Mouse (Mus musculus) intestine, embryonic 16.5 days (tissue): Measurements from ENCODE around the gene Zfp72. TPM values are rescaled to one million over a fixed set of nuclear protein-coding genes. Genes with fewer than 3 reads are reported as not detected.

Experiments used
- ATAC-seq: fragments of 200-750 bp; cut with Nextera tagmentation; 2 replicates; pipeline ENCODE4 v1.8.0; 2017; ENCODE audit warnings: moderate TSS enrichment, moderate library complexity
- H3K27ac ChIP-seq: fragments of 300-500 bp; sonication (generic); 2 replicates; pipeline ENCODE4 v1.5.1; 2014; ENCODE audit warnings: mild to moderate bottlenecking, low read length
- H3K27me3 ChIP-seq: fragments of 300-500 bp; sonication (generic); replicated peaks from 2 replicates; pipeline ENCODE4 v1.6.1; 2014; ENCODE audit warnings: low read length, control low read depth, mixed read lengths; ENCODE audit not compliant: control insufficient read depth, insufficient read depth
- H3K36me3 ChIP-seq: fragments of 300-500 bp; sonication (generic); 2 replicates; pipeline ENCODE4 v1.6.1; 2014; ENCODE audit warnings: low read length, control low read depth; ENCODE audit not compliant: control insufficient read depth, insufficient read depth
- H3K4me1 ChIP-seq: fragments of 300-500 bp; sonication (generic); 2 replicates; pipeline ENCODE4 v1.6.1; 2014; ENCODE audit warnings: low read length, control low read depth, mixed read lengths; ENCODE audit not compliant: control insufficient read depth, insufficient read depth
- H3K4me2 ChIP-seq: fragments of 300-500 bp; sonication (generic); 2 replicates; pipeline ENCODE4 v1.6.1; 2014; ENCODE audit warnings: low read depth, low read length, control low read depth
- H3K4me3 ChIP-seq: fragments of 300-500 bp; sonication (generic); 2 replicates; pipeline ENCODE4 v1.5.1; 2014; ENCODE audit warnings: mild to moderate bottlenecking, low read length
- H3K9ac ChIP-seq: fragments of 300-500 bp; sonication (generic); 2 replicates; pipeline ENCODE4 v1.6.1; 2014; ENCODE audit warnings: low read depth, low read length
- H3K9me3 ChIP-seq: fragments of 300-500 bp; sonication (generic); 2 replicates; pipeline ENCODE4 v1.6.1; 2016; ENCODE audit warnings: low read length, control low read depth; ENCODE audit not compliant: control insufficient read depth
- WGBS: fragments of 180-500 bp; shearing (Covaris S2); extraction: QIAGEN DNeasy Blood & Tissue Kit; methylation state at CpG from one replicate; pipeline ENCODE4 v1.1.7; 2014; 5-methylcytosine and 5-hydroxymethylcytosine counted together
- microRNA counts: library from miRNA; unstranded; fragments of <30 nt; microRNA quantifications from one replicate; lab custom pipeline; 2016
- microRNA-seq: library from miRNA; unstranded; fragments of <30 nt; microRNA quantifications from one replicate; pipeline ENCODE4, GENCODE M21; 2016
- polyA plus RNA-seq: library from polyadenylated mRNA; unstranded; fragments of >200 nt; fragmentation: Nextera tagmentation; extraction: Ambion mirVana; gene quantifications from 2 replicates; pipeline ENCODE4 v1.2.1, GENCODE M21; 2015

Gene Zfp72
- polyA plus RNA-seq, 1 experiment from 2014 or later = 3.6 TPM

GRCm38 (mm10) chr13:74362218-74362617 is 28.4 kb downstream of the Zfp72 start:
- H3K4me2 ChIP-seq = no peak overlapping the region
- no peak overlapping the region for H3K9ac ChIP-seq
- H3K4me1 ChIP-seq = no peaks in the 10 kb centered on the region
- H3K9me3 ChIP-seq = no peaks in the 10 kb centered on the region
- peaks cover 20% of the 10 kb centered on the region for H3K36me3 ChIP-seq
- 68% methylated on average over 2 of the region's 2 CpGs for WGBS
- no peaks in the 10 kb centered on the region for H3K27me3 ChIP-seq
- H3K4me3 ChIP-seq = no peak overlapping the region
- no peak for ATAC-seq
- no peak overlapping the region for H3K27ac ChIP-seq

- H3K27ac ChIP-seq = no peak overlapping the region
- no peaks in the 10 kb centered on the region for H3K27me3 ChIP-seq
- no peak overlapping the region for H3K4me2 ChIP-seq
- ATAC-seq = no peak
- H3K9ac ChIP-seq = no peak overlapping the region
- H3K36me3 ChIP-seq = peaks cover 23% of the 10 kb centered on the region
- WGBS = 98% methylated on average over 13 of the region's 13 CpGs
- no peaks in the 10 kb centered on the region for H3K4me1 ChIP-seq
- no peak overlapping the region for H3K4me3 ChIP-seq
- no peaks in the 10 kb centered on the region for H3K9me3 ChIP-seq
Measured at GRCm38 (mm10) chr13:74356491-74356890, 34.1 kb downstream of the Zfp72 start.

- peak; percentile 57 for ATAC-seq
- H3K4me1 ChIP-seq = peaks cover 9% of the 10 kb centered on the region; the same call in 1 of the 2 replicates
- 1% methylated on average over 15 of the region's 15 CpGs for WGBS
- no peaks in the 10 kb centered on the region for H3K9me3 ChIP-seq
- H3K9ac ChIP-seq = peak overlapping the region; percentile 73
- H3K4me2 ChIP-seq = peak overlapping the region; percentile 42
- peak overlapping the region; percentile 55 for H3K4me3 ChIP-seq
- 0 out of 2 replicates have a peak, but pooled peaks cover 2% of the 10 kb centered on the region for H3K36me3 ChIP-seq
- H3K27me3 ChIP-seq = no peaks in the 10 kb centered on the region
- peak overlapping the region; percentile 59 for H3K27ac ChIP-seq
Measured at GRCm38 (mm10) chr13:74350435-74350906, 40.2 kb downstream of the Zfp72 start.

- peak within 1 kb of the TSS; percentile 55 for H3K4me2 ChIP-seq
- ATAC-seq = peak; percentile 98
- no peaks in the 10 kb centered on the region for H3K27me3 ChIP-seq
- H3K36me3 ChIP-seq = 0 out of 2 replicates have a peak, but pooled peaks cover 2% of the 10 kb centered on the region
- WGBS = under 1% methylated on average over 57 of the region's 57 CpGs
- H3K4me1 ChIP-seq = peaks cover 9% of the 10 kb centered on the region; the same call in 1 of the 2 replicates
- H3K9ac ChIP-seq = peak within 1 kb of the TSS; percentile 73
- H3K9me3 ChIP-seq = no peaks in the 10 kb centered on the region
- peak within 1 kb of the TSS; percentile 55 for H3K4me3 ChIP-seq
- H3K27ac ChIP-seq = peak within 1 kb of the TSS; percentile 59
Measured at GRCm38 (mm10) chr13:74349566-74350434, 40.8 kb downstream of the Zfp72 start, which contains the start of the genes Sdha and Ccdc127. Gene Sdha (minus strand): TSS chr13:74350280. Gene Ccdc127 (plus strand): TSS chr13:74350309.

GRCm38 (mm10) chr13:74341036-74341435 is 49.6 kb downstream of the Zfp72 start:
- 52% methylated on average over 3 of the region's 3 CpGs for WGBS
- Histone ChIP-seq H3K9ac (no peak overlapping the region), H3K36me3 (peaks cover 10% of the 10 kb centered on the region; the same call in 1 of the 2 replicates), H3K27ac (no peak overlapping the region), H3K4me1 (no peaks in the 10 kb centered on the region), H3K4me2 (no peak overlapping the region), H3K4me3 (no peak overlapping the region), H3K27me3 (no peaks in the 10 kb centered on the region), H3K9me3 (no peaks in the 10 kb centered on the region)
- ATAC-seq = peak; percentile 48; the same call in 1 of the 2 replicates

- no peaks in the 10 kb centered on the region for H3K4me1 ChIP-seq
- no peaks in the 10 kb centered on the region for H3K27me3 ChIP-seq
- H3K4me2 ChIP-seq = no peak overlapping the region
- H3K9me3 ChIP-seq = no peaks in the 10 kb centered on the region
- ATAC-seq = no peak
- no peak overlapping the region for H3K9ac ChIP-seq
- H3K4me3 ChIP-seq = no peak overlapping the region
- H3K36me3 ChIP-seq = peaks cover 18% of the 10 kb centered on the region
- no peak overlapping the region for H3K27ac ChIP-seq
Measured at GRCm38 (mm10) chr13:74329321-74329720, 61.3 kb downstream of the Zfp72 start.

MicroRNAs encoded within 50 kb of the gene (microRNA counts, 519-probe panel; counts per million panel counts)
- 35.7 counts per million for microRNA mmu-miR-692 (lab: Ali Mortazavi, UCI)

Small RNA genes lying within 50 kb of the gene (microRNA-seq; reads per million reads assigned to microRNA genes)
- not detected for gene Mir692-3

Other genes starting within 250 kb of the Zfp72 start
- 58.8 and 66.4 TPM in 2 replicates for gene Exoc3, start 182.1 kb downstream of the Zfp72 start, polyA plus RNA-seq
- gene Ahrr, start 98.5 kb downstream of the Zfp72 start, polyA plus RNA-seq = 0.43 and 0.54 TPM in 2 replicates
- 203 and 214 TPM in 2 replicates for gene Pdcd6, start 73.3 kb downstream of the Zfp72 start, polyA plus RNA-seq
- 404 and 405 TPM in 2 replicates for gene Sdha, start 40.6 kb downstream of the Zfp72 start, polyA plus RNA-seq
- gene Ccdc127, start 40.5 kb downstream of the Zfp72 start, polyA plus RNA-seq = 38.5 and 39.4 TPM in 2 replicates
- not detected in 2 replicates for gene Lrrc14b, start 26.8 kb downstream of the Zfp72 start, polyA plus RNA-seq
- gene Ftl1-ps1, start 8.9 kb upstream of the Zfp72 start, polyA plus RNA-seq = 90.8 and 94.4 TPM in 2 replicates
- gene Zfp825, start 103.2 kb upstream of the Zfp72 start, polyA plus RNA-seq = 12.8 and 15.2 TPM in 2 replicates
- gene Erap1, start 248.7 kb upstream of the Zfp72 start, polyA plus RNA-seq = 38.1 and 41.2 TPM in 2 replicates